Mouse (Mus musculus): ENCODE measurements around the gene Crybg1. TPM values are rescaled to one million over a fixed set of nuclear protein-coding genes. Genes with fewer than 3 reads are reported as not detected.

The Crybg1 gene
- polyA plus RNA-seq, 1 experiment, result 7.0 TPM

DNA sequence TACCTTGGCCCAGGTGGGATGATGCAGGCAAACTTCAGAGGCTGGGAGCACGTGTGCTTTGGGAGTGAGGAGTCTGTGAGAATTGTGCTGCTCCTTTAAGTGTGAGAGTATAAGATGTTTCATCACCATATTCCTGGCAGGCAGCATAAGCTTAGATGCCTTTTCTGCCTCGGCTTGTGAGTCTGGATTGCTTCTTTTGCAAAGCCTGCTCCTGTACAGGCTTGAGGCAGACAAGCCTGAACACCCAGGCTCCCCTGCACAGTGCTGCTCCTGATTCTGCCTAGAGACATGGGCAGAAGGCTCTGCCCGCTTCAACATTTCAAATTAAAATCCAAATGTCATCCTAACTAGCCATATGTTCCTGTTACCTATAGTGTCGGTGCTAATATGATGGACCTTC is 128.5 kb downstream of the Crybg1 start:
- no peak for DNase-seq
- no peaks in the 10 kb centered on the region for H3K4me1 ChIP-seq (ENCODE audit: control insufficient read depth, insufficient read depth, low read length)
- 67% methylated on average over 4 of the region's 4 CpGs for WGBS
- no peak overlapping the region for H3K4me3 ChIP-seq (replicated peaks; ENCODE audit: extremely low read depth, low read depth, low read length)
- TF ChIP-seq CTCF (IDR thresholded peaks at IDR 0.05; ENCODE audit: insufficient read depth, low read length), result no peak
- TF ChIP-seq POLR2A (IDR thresholded peaks at IDR 0.05; ENCODE audit: borderline replicate concordance, extremely low read depth, low read depth, low read length), result no peak

DNA sequence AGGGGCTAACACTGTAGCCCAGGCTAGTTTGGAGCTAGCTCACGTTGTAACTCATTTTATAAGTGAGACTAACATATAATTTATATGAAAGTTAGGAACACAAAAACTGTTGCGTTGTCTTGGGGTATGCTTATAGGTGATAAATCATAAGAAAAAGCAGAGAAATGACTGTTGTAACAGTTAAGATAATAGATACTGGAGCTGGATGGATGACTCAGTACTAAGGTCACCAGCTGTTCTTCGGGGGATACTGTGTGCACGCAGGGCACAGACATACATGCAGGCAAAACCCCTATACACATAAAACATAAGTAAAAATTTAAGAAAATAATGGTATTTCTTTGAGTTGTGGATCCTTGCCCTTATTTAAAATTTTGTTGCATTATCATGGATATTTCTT is 130.1 kb downstream of the Crybg1 start:
- no peak overlapping the region for H3K4me3 ChIP-seq (replicated peaks; ENCODE audit: extremely low read depth, low read depth, low read length)
- no peak for TF ChIP-seq POLR2A (IDR thresholded peaks at IDR 0.05; ENCODE audit: borderline replicate concordance, extremely low read depth, low read depth, low read length)
- TF ChIP-seq CTCF (IDR thresholded peaks at IDR 0.05; ENCODE audit: insufficient read depth, low read length), result no peak
- no peaks in the 10 kb centered on the region for H3K4me1 ChIP-seq (ENCODE audit: control insufficient read depth, insufficient read depth, low read length)
- WGBS, result 82% methylated on average over 4 of the region's 4 CpGs
- no peak for DNase-seq

- no peak overlapping the region for H3K4me3 ChIP-seq (replicated peaks; ENCODE audit: extremely low read depth, low read depth, low read length)
- no peaks in the 10 kb centered on the region for H3K4me1 ChIP-seq (ENCODE audit: control insufficient read depth, insufficient read depth, low read length)
- no peak for DNase-seq
- no peak for TF ChIP-seq CTCF (IDR thresholded peaks at IDR 0.05; ENCODE audit: insufficient read depth, low read length)
- no peak for TF ChIP-seq POLR2A (IDR thresholded peaks at IDR 0.05; ENCODE audit: borderline replicate concordance, extremely low read depth, low read depth, low read length)
- WGBS, result 46% methylated on average over 2 of the region's 2 CpGs
These were observed 133.0 kb downstream of the Crybg1 start for GRCm38 (mm10) chr10:44015631-44016030.

- TF ChIP-seq CTCF (IDR thresholded peaks at IDR 0.05; ENCODE audit: insufficient read depth, low read length), result no peak
- TF ChIP-seq POLR2A (IDR thresholded peaks at IDR 0.05; ENCODE audit: borderline replicate concordance, extremely low read depth, low read depth, low read length), result no peak
- no peak for DNase-seq
- no peak overlapping the region for H3K4me3 ChIP-seq (replicated peaks; ENCODE audit: extremely low read depth, low read depth, low read length)
- WGBS, result 65% methylated on average over 4 of the region's 4 CpGs
- no peaks in the 10 kb centered on the region for H3K4me1 ChIP-seq (ENCODE audit: control insufficient read depth, insufficient read depth, low read length)
These were observed 134.8 kb downstream of the Crybg1 start for GRCm38 (mm10) chr10:44013885-44014284.

- H3K4me3 ChIP-seq (replicated peaks; ENCODE audit: extremely low read depth, low read depth, low read length), result no peak overlapping the region
- 59% methylated on average over 7 of the region's 7 CpGs for WGBS
These were observed 137.2 kb downstream of the Crybg1 start for GRCm38 (mm10) chr10:44011408-44011807.

GRCm38 (mm10) chr10:44008808-44009207 is 139.8 kb downstream of the Crybg1 start:
- DNase-seq, result no peak
- H3K4me3 ChIP-seq (replicated peaks; ENCODE audit: extremely low read depth, low read depth, low read length), result no peak overlapping the region
- TF ChIP-seq CTCF (IDR thresholded peaks at IDR 0.05; ENCODE audit: insufficient read depth, low read length), result no peak
- no peak for TF ChIP-seq POLR2A (IDR thresholded peaks at IDR 0.05; ENCODE audit: borderline replicate concordance, extremely low read depth, low read depth, low read length)
- H3K4me1 ChIP-seq (ENCODE audit: control insufficient read depth, insufficient read depth, low read length), result no peaks in the 10 kb centered on the region; the same call in none of the 2 replicates

More at GRCm38 (mm10) chr10:44011408-44011807, 137.2 kb downstream of the Crybg1 start:
- TF ChIP-seq POLR2A (IDR thresholded peaks at IDR 0.05; ENCODE audit: borderline replicate concordance, extremely low read depth, low read depth, low read length) (no peak), CTCF (IDR thresholded peaks at IDR 0.05; ENCODE audit: insufficient read depth, low read length) (no peak)
- no peak for DNase-seq
- H3K4me1 ChIP-seq (ENCODE audit: control insufficient read depth, insufficient read depth, low read length), result no peaks in the 10 kb centered on the region

DNA sequence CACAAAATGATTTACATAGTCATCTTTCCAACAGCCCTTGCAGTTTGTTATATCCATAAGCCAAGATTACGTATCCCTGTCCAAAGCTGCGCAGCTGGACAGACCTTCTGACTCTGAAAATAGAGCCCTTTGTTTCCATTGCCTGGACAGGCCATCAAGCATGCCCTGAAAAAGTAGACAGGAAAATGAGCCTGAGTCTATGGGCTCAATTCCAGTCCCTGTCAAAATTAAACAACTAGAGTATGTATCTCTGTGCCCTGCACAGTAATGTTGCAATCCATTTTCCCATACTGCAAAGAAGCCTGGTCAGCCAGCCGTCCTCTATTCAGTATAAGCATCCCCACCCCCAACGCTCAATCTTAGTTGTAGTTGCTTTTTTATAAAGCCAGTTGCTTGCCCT is 141.8 kb downstream of the Crybg1 start:
- 66% methylated on average over 4 of the region's 4 CpGs for WGBS
- TF ChIP-seq CTCF (IDR thresholded peaks at IDR 0.05; ENCODE audit: insufficient read depth, low read length) (no peak), POLR2A (IDR thresholded peaks at IDR 0.05; ENCODE audit: borderline replicate concordance, extremely low read depth, low read depth, low read length) (no peak)
- Histone ChIP-seq H3K4me3 (replicated peaks; ENCODE audit: extremely low read depth, low read depth, low read length) (no peak overlapping the region), H3K4me1 (ENCODE audit: control insufficient read depth, insufficient read depth, low read length) (no peaks in the 10 kb centered on the region; the same call in none of the 2 replicates)
- no peak for DNase-seq

- DNase-seq, result peak; percentile 54
- TF ChIP-seq POLR2A (IDR thresholded peaks at IDR 0.05; ENCODE audit: borderline replicate concordance, extremely low read depth, low read depth, low read length) (no peak), CTCF (IDR thresholded peaks at IDR 0.05; ENCODE audit: insufficient read depth, low read length) (no peak)
- 5% methylated on average over 40 of the region's 40 CpGs for WGBS
- Histone ChIP-seq H3K4me1 (ENCODE audit: control insufficient read depth, insufficient read depth, low read length) (no peaks in the 10 kb centered on the region; the same call in none of the 2 replicates), H3K4me3 (replicated peaks; ENCODE audit: extremely low read depth, low read depth, low read length) (no peak overlapping the region)
These were observed 142.7 kb downstream of the Crybg1 start for GRCm38 (mm10) chr10:44005677-44006641.

- 3% methylated on average over 33 of the region's 33 CpGs for WGBS
- DNase-seq, result peak; percentile 45
- Histone ChIP-seq H3K4me1 (ENCODE audit: control insufficient read depth, insufficient read depth, low read length) (no peaks in the 10 kb centered on the region; the same call in none of the 2 replicates), H3K4me3 (replicated peaks; ENCODE audit: extremely low read depth, low read depth, low read length) (peak overlapping the region; percentile 71)
- TF ChIP-seq CTCF (IDR thresholded peaks at IDR 0.05; ENCODE audit: insufficient read depth, low read length), result no peak
- no peak for TF ChIP-seq POLR2A (IDR thresholded peaks at IDR 0.05; ENCODE audit: borderline replicate concordance, extremely low read depth, low read depth, low read length)
These were observed 144.4 kb downstream of the Crybg1 start for GRCm38 (mm10) chr10:44004221-44004751.
